Mouse (Mus musculus) thymus, postnatal 10 days (tissue): ENCODE measurements around the gene Dll1.

Experiments used
- DNase-seq, 2 experiments: peaks; one replicate each; pipeline ENCODE4 v3.0.0; 2021; ENCODE audit warnings: low spot score in 2 of 2

The Dll1 gene

GRCm38 (mm10) chr17:15379741-15380526 lies 3.3 kb upstream of the Dll1 start:
- no peak for DNase-seq

GRCm38 (mm10) chr17:15378413-15379109 lies 1.9 kb upstream of the Dll1 start:
- no peak for DNase-seq

GRCm38 (mm10) chr17:15377901-15378300 lies 1.2 kb upstream of the Dll1 start:
- no peak for DNase-seq

- DNase-seq = no peak
These were observed 775 bp downstream of the Dll1 start for GRCm38 (mm10) chr17:15375701-15376493.

DNA sequence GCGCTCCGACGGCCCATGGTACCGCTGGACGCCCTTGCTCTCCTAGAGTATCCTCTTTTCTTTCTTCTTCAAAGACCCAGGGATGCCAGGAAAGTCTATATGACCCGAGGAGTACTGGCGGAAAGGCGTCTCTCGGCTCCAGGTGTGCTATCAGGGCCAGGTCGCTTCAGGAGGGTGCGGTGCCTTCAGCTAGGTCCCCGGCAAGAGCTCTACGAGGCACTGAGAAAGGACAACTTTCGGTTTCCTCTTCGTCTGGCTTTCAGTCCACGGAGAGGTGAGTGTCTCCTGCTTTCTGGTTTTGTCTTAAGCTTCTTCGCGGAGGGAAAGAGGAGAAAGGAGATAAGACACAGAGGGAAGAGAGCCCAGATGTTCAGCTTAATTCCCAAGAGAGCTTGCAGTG lies 1.4 kb downstream of the Dll1 start:
- no peak for DNase-seq

DNA sequence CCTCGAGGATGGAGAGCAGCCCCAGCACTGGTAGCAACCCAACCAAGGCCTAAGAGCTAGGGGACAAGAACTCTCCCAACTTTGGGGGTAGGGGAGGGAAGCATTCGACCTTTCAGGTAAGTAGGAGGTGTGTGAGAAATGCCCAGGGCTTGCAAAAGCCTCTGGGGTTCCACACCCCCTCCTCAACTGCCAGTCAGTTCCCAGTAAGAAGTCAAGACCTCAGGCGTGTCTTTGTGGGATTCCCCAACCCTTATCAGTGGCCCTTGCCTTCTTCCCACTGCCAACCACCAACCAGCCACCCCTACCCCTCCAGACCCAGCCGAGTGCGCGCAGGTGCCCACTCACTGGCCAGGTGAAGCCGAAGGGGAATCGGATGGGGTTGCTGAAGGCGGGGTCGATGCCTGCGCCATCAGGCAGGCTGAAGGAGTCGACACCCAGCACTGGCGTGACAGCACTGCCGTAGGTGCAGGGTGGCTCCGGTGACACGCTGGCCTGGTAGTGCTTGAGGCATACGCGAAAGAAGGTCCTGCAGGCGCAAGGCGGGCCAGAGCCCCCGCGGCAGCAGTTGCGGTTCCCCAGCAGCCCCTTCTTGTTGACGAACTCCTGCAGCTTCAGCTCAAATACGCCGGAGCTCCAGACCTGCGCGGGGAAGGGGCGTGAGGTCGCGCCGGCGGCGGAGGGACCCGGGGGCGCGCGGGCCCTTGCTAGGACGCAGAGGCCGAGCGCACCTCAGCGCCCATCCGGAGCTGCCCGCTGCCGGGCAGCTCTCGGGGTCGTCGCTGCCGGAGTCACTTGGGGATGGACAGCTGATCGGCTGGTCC lies 2.1 kb downstream of the Dll1 start:
- DNase-seq = no peak

DNA sequence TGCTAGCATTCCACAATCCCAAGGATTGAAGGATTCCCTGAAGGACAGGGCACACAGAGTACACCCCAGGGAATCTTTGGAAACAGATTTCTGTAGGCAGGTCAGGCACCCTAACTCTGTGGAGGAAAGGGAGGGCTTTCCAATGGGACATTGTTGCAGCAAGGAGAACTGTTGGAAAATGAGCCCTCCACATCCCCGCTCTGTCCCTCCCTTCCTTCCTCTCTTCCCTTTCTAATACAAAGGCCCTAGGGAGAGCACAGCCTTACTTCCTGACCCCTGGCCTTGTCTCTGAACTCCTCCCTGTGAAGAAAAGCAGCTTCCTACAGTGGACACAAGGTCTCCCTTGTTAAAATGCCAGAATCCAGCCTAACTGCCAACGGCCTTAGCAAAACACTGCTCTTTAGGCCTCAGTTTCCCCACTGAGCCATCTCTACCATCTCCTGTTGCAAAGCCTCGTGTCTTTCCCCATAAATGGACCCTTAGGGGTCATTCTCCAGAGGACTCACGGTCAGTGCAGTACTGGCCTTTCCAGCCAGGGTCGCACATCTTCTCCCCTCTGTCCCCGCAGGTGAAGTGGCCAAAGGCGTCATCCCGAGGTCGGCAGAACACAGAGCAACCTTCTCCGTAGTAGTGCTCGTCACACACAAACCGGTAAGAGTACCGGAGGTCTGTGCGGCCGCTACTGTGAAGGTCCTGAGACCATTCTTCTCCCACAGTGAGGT lies 3.6 kb downstream of the Dll1 start:
- DNase-seq = no peak

GRCm38 (mm10) chr17:15371967-15372835 lies 4.5 kb downstream of the Dll1 start:
- DNase-seq = no peak

- no peak for DNase-seq
These were observed 6.3 kb downstream of the Dll1 start for GRCm38 (mm10) chr17:15370401-15370800.

- DNase-seq = no peak
These were observed 11.0 kb downstream of the Dll1 start for GRCm38 (mm10) chr17:15365650-15366049.

- DNase-seq = no peak
These were observed 13.0 kb downstream of the Dll1 start for GRCm38 (mm10) chr17:15363656-15364055.

GRCm38 (mm10) chr17:15357071-15357470 lies 19.6 kb downstream of the Dll1 start:
- no peak for DNase-seq

GRCm38 (mm10) chr17:15356526-15356925 lies 20.1 kb downstream of the Dll1 start:
- no peak for DNase-seq

GRCm38 (mm10) chr17:15355072-15355471 lies 21.6 kb downstream of the Dll1 start:
- no peak for DNase-seq

DNA sequence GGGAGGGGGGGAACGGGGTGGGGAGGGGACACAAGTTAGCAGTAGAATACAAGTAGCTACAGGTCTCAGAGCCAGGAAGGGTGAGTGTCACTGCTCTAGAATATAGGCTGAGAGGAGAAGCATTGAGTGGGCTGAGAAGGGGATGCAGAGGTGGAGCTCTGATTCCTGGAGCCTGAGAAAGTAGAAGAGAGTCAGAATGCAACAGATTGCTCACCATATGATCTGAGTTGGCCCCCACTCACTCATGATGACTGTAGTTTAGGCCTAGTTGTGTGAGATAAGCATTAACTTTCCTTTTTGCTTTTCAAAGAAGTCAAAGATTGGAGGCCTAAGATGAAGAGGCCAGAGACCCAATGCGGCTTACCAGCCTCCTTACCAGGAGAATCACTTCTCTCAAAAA lies 22.7 kb downstream of the Dll1 start:
- no peak for DNase-seq

DNA sequence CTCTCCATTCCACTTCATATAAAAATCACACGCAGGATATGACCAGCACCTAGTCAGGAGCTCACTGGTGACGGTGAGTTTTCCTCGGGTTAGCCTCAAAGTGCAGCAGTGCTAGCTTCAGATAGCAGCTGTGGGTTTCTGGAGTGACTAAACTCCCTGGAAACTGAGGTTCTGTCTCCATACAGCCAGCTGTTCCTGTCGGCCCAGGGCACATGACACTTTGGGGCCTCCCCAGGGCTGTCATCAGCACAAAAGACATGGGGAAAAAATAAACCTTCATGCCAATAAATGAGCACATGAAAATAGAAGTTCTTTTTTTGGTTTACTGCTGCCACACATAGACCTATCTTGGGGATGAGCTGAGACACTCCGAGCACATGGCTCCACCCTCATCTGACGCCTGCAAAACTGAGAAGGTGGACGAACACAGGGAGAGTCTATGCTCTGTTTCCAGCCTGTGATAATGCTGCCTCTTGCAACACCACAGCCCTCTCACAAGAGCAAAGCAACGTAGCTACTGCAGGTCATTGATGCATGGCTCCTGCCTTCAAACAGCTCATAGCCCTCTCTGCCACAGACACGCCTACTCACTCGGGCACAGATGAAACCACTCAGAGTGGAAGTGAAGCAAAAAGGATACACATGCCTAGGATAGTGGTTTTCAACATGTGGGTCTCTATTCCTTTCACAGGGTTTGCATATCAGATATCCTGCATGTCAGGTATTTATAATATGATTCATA lies 23.6 kb downstream of the Dll1 start:
- DNase-seq = no peak

DNA sequence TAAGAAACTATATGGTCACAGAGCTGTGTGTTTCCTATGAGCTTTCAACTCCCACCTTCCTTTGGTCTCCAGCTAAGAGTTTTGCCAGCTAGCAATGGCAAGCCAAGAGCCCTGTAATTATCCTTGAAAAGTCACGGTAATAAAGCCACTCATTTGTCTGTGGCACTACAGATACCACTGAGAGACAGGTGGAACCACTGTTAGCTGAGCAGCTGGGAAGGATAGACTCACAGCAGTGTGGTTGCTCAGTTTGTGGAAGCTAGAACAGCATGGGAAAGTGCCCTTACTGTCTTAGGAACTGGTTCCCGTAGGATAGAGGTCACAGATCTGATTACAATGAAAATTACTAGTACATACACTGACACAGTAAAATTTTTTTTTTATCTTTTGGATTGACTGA lies 26.5 kb downstream of the Dll1 start:
- DNase-seq = no peak

GRCm38 (mm10) chr17:15343071-15343822 lies 33.4 kb downstream of the Dll1 start:
- DNase-seq = no peak

DNA sequence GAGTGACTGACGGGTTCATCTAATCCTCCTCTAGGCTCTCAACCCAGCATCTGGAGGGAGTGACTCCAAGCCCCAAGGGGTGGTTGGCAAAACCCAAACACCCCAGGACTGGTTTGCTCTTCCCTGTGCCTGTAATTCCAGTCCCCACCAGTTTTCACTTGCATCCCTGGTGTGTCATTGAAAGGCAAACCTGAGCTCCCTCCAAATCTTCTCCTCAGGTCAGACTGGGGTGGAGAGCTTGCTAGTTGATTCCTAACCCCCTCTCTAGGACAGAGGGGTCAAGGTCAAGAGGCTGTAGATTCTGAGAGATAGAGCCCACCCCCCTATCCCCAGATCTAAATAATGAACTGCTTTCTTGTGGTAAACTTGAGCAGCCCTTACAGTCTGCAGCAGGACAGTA lies 38.8 kb downstream of the Dll1 start:
- DNase-seq = no peak
